Comparison of ENCODE assay signal across 30 mouse cellular contexts in the genomic region with DNA sequence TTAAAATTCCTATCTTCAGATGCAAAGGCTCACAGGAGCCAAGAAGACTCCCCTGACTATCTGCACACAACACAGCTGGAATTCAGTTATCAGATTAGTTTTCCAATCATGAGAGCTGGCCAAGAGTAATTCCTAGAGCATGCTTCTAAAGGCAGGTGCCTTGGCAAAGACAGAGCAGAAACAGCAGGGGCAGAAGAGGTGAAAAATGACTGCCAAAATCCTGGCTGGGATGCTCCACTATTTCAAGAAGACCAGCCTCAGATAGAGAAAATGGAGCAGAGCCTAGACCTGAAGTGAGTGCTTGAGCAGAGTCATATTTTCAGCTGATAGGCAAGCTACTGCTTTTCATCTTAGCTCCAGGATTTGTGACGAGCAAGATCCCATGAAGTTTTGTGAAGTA.
DNase-seq lines count a peak whose midpoint lies in the region; ATAC-seq and TF ChIP-seq lines count a peak whose summit lies in the region.
"Had no signal": no experiment of that assay in that cellular context is flagged by ENCODE, and none has a peak within 500 bp of the region (broad histone marks: within the 10 kb centered on the region; RNA-seq: fewer than 3 reads in every experiment).

No protein-coding gene starts in this region.

- no peaks in the 10 kb centered on the region for H3K36me3 ChIP-seq in midbrain, postnatal 0 days (ENCODE audit: insufficient read depth, low read length)
- H3K36me3 ChIP-seq in midbrain, embryonic 15.5 days (replicated peaks) = no peaks in the 10 kb centered on the region
- no peaks in the 10 kb centered on the region for H3K36me3 ChIP-seq in stomach, postnatal 0 days (ENCODE audit: control insufficient read depth, insufficient read depth, low read length)
- no peaks in the 10 kb centered on the region for H3K36me3 ChIP-seq in intestine, embryonic 15.5 days
- H3K36me3 ChIP-seq: hindbrain, embryonic 13.5 days; kidney, embryonic 15.5 days; lung, embryonic 15.5 days; midbrain, embryonic 10.5 days; neural tube, embryonic 12.5 days had no signal

- H3K9me3 ChIP-seq in midbrain, postnatal 0 days (ENCODE audit: low read length) = no peaks in the 10 kb centered on the region
- H3K9me3 ChIP-seq in midbrain, embryonic 15.5 days = no peaks in the 10 kb centered on the region
- no peaks in the 10 kb centered on the region for H3K9me3 ChIP-seq in stomach, postnatal 0 days (ENCODE audit: control insufficient read depth, low read length)
- H3K9me3 ChIP-seq in intestine, embryonic 15.5 days = no peaks in the 10 kb centered on the region
- H3K9me3 ChIP-seq: hindbrain, embryonic 13.5 days; kidney, embryonic 15.5 days; lung, embryonic 15.5 days; midbrain, embryonic 10.5 days; neural tube, embryonic 12.5 days had no signal

- TF ChIP-seq EP300 in stomach, postnatal 0 days (optimal IDR thresholded peaks at IDR 0.05) = no peak

- H3K9ac ChIP-seq in midbrain, postnatal 0 days (replicated peaks; ENCODE audit: low read length, poor library complexity, severe bottlenecking) = no peak overlapping the region
- no peak overlapping the region for H3K9ac ChIP-seq in midbrain, embryonic 15.5 days
- H3K9ac ChIP-seq in stomach, postnatal 0 days (ENCODE audit: low read length) = no peak overlapping the region
- no peak overlapping the region for H3K9ac ChIP-seq in intestine, embryonic 15.5 days
- H3K9ac ChIP-seq: hindbrain, embryonic 13.5 days; kidney, embryonic 15.5 days; lung, embryonic 15.5 days; neural tube, embryonic 12.5 days had no signal

- no peak overlapping the region for H3K27ac ChIP-seq in midbrain, postnatal 0 days (ENCODE audit: low read depth, low read length)
- no peak overlapping the region for H3K27ac ChIP-seq in midbrain, embryonic 15.5 days
- no peak overlapping the region for H3K27ac ChIP-seq in stomach, postnatal 0 days (replicated peaks)
- no peak overlapping the region for H3K27ac ChIP-seq in intestine, embryonic 15.5 days
- H3K27ac ChIP-seq: hindbrain, embryonic 13.5 days; kidney, embryonic 15.5 days; layer of hippocampus, adult 2 months; lung, embryonic 15.5 days; midbrain, embryonic 10.5 days; neural tube, embryonic 12.5 days had no signal

- no peaks in the 10 kb centered on the region for H3K27me3 ChIP-seq in midbrain, postnatal 0 days (ENCODE audit: insufficient read depth, low read length)
- H3K27me3 ChIP-seq in midbrain, embryonic 15.5 days (replicated peaks) = no peaks in the 10 kb centered on the region
- H3K27me3 ChIP-seq in stomach, postnatal 0 days (ENCODE audit: control insufficient read depth, insufficient read depth, low read length) = no peaks in the 10 kb centered on the region
- H3K27me3 ChIP-seq in intestine, embryonic 15.5 days (replicated peaks) = no peaks in the 10 kb centered on the region
- H3K27me3 ChIP-seq: CH12.LX; hindbrain, embryonic 13.5 days; kidney, embryonic 15.5 days; lung, embryonic 15.5 days; neural tube, embryonic 12.5 days had no signal

- no peaks in the 10 kb centered on the region for H3K4me1 ChIP-seq in midbrain, postnatal 0 days (ENCODE audit: insufficient read depth, low read length)
- H3K4me1 ChIP-seq in midbrain, embryonic 15.5 days = no peaks in the 10 kb centered on the region
- no peaks in the 10 kb centered on the region for H3K4me1 ChIP-seq in stomach, postnatal 0 days (replicated peaks; ENCODE audit: control insufficient read depth, insufficient read depth)
- no peaks in the 10 kb centered on the region for H3K4me1 ChIP-seq in intestine, embryonic 15.5 days (replicated peaks)
- H3K4me1 ChIP-seq: hindbrain, embryonic 13.5 days; kidney, embryonic 15.5 days; lung, embryonic 15.5 days; midbrain, embryonic 10.5 days; neural tube, embryonic 12.5 days had no signal

- H3K4me2 ChIP-seq in midbrain, postnatal 0 days (ENCODE audit: low read depth, low read length, poor library complexity, severe bottlenecking) = no peak overlapping the region
- no peak overlapping the region for H3K4me2 ChIP-seq in midbrain, embryonic 15.5 days
- H3K4me2 ChIP-seq in stomach, postnatal 0 days (replicated peaks; ENCODE audit: low read depth) = no peak overlapping the region
- no peak overlapping the region for H3K4me2 ChIP-seq in intestine, embryonic 15.5 days (replicated peaks)
- H3K4me2 ChIP-seq: heart, embryonic 11.5 days; hindbrain, embryonic 13.5 days; kidney, embryonic 15.5 days; lung, embryonic 15.5 days; neural tube, embryonic 12.5 days had no signal

- TF ChIP-seq CTCF in midbrain, postnatal 0 days (IDR thresholded peaks at IDR 0.05) = no peak
- TF ChIP-seq CTCF in stomach, postnatal 0 days (IDR thresholded peaks at IDR 0.05; ENCODE audit: low read depth) = no peak

- DNase-seq in cerebellum, postnatal 4 days (ENCODE audit: low spot score in 2 of 2) = no peak
- DNase-seq in midbrain, postnatal 0 days (ENCODE audit: low spot score) = peak; percentile 45
- peak; percentile 58 for DNase-seq in cerebellum, adult 9-11 months
- DNase-seq in adrenal gland, adult 18-20 months (ENCODE audit: low spot score in 2 of 2) = no peak
- no peak for DNase-seq in stomach, postnatal 0 days (ENCODE audit: low spot score)
- DNase-seq: adrenal gland, adult 8-10 months; gastrocnemius, postnatal 36 days; heart, adult 18-20 months; heart, postnatal 36 days; kidney, adult 11 months; kidney, postnatal 36 days; right cerebral cortex, adult 18-20 months; spleen, adult 18-20 months; thymus, adult 18-20 months; thymus, postnatal 36 days had no signal

- H3K4me3 ChIP-seq in midbrain, postnatal 0 days (ENCODE audit: low read depth, low read length) = no peak overlapping the region
- no peak overlapping the region for H3K4me3 ChIP-seq in midbrain, embryonic 15.5 days
- no peak overlapping the region for H3K4me3 ChIP-seq in stomach, postnatal 0 days (ENCODE audit: low read depth, low read length)
- no peak overlapping the region for H3K4me3 ChIP-seq in intestine, embryonic 15.5 days (replicated peaks)
- H3K4me3 ChIP-seq: hindbrain, embryonic 13.5 days; kidney, embryonic 15.5 days; layer of hippocampus, adult 2 months; lung, embryonic 15.5 days; midbrain, embryonic 10.5 days; myocyte; neural tube, embryonic 12.5 days had no signal

- peak; percentile 86 for ATAC-seq in cerebellum, adult (ENCODE audit: insufficient number of reproducible peaks, low FRiP score, low TSS enrichment)
- ATAC-seq in midbrain, postnatal 0 days (ENCODE audit: low FRiP score) = no peak
- no peak for ATAC-seq in midbrain, embryonic 15.5 days (replicated peaks)
- no peak for ATAC-seq in stomach, postnatal 0 days (ENCODE audit: low FRiP score, low TSS enrichment)
- ATAC-seq in intestine, embryonic 15.5 days = no peak
- ATAC-seq: activated CD4-positive, CD25-positive, alpha-beta regulatory T cell, adult 4 months; forebrain, embryonic 14.5 days; midbrain, embryonic 16.5 days had no signal

- WGBS in midbrain, postnatal 0 days = 76% methylated on average over 1 of the region's 1 CpGs
- 60% methylated on average over 1 of the region's 1 CpGs for WGBS in midbrain, embryonic 15.5 days
- WGBS in stomach, postnatal 0 days = 73% methylated on average over 1 of the region's 1 CpGs
- 73% methylated on average over 1 of the region's 1 CpGs for WGBS in intestine, embryonic 15.5 days

Comparison
In these comparisons a context has a peak if more than half of its experiments do, and no peak if none do; other contexts are left out.
1. DNase-seq: peak in midbrain, postnatal 0 days (single experiment) and cerebellum, adult 9-11 months (single experiment); none in cerebellum, postnatal 4 days (0 of 2), adrenal gland, adult 18-20 months (0 of 2) and stomach, postnatal 0 days (single experiment).